Mouse (Mus musculus): Measurements from ENCODE around the gene Pabpc1l.

DNA sequence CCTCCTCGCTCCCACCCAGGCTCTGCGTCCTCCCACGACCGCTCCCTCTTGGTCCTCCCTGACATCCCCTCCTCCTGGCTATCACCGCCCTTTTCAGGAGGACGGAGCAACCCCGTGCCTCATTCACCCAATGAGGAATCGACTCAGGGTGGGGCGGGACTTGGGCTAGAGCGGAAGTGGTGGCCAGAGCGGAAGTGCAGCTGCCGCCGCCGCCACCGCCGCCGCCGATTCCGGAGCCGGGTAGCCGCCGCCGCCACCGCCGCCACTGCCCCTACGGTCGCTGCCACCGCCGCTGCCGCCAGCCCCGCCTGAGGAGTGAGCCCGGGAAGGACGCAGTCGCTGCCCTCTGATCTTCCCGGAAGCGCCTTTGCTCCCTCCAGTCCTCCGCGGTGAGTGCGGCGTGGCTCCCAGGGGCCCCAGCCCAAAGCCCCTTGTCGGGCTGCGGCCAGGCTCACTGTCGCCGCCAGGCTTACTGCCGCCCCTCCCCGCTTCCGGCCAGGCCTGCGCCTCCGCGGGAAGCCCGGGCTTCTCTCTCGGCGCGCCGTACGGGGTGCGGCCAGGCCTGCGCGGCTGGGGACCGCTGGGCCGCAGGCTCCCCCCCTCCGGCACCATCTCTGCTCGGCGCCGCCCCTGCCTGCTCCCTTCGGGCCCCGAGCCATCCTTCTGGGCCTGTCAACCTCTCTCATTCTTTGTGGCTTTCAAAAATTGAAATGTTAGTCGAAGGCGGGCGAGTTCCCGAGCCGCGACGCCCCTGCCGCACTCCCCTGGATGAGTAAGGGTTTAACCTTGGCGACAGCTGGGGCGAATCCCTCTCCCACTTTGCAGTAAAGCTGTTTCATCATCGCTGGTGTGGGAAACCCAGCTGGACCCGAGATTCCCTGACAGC is 30.0 kb upstream of the Pabpc1l start:
- TF ChIP-seq CTCF (IDR thresholded peaks at IDR 0.05; ENCODE audit: low read depth, low read length) (no peak), POLR2A (IDR thresholded peaks at IDR 0.05; ENCODE audit: borderline replicate concordance, low read depth, low read length) (no peak)

Measured in bone marrow macrophage, adult 2 months (primary cell).